Mouse (Mus musculus) CH12F3 (cell line): ENCODE results near the gene Teddm1b.
"Not testable (repeated sequence)": the region's sequence is repeated elsewhere in the genome, so short reads cannot be mapped to it uniquely, and the experiment has no call there.

Source experiments
- in situ Hi-C: fragments of 300-500 bp; cut with MboI; formaldehyde crosslinking; loops from 2 replicates; pipeline ENCODE4 v1.14.3; 2020; ENCODE audit warnings: low sequenced_read_pairs

The Teddm1b gene

GRCm38 (mm10) chr1:153874045-153874444 is at the start of gene Teddm1b:
Teddm1b (plus strand) TSS chr1:153874345.
- in situ Hi-C loops, result no loop called here

GRCm38 (mm10) chr1:153830746-153831145 is 43.4 kb upstream of the Teddm1b start:
- in situ Hi-C loops, result no loop called here

- in situ Hi-C loops, result no loop called here
These were observed 38.1 kb upstream of the Teddm1b start for GRCm38 (mm10) chr1:153836036-153836435.

- in situ Hi-C loops, result no loop called here
These were observed 31.9 kb upstream of the Teddm1b start for GRCm38 (mm10) chr1:153842121-153842740.

GRCm38 (mm10) chr1:153844042-153844441 is 30.1 kb upstream of the Teddm1b start, which contains the start of gene Rgsl1:
Rgsl1 (minus strand) TSS chr1:153844142.
- in situ Hi-C loops, result no loop called here

- in situ Hi-C loops, result no loop called here
These were observed 27.7 kb upstream of the Teddm1b start for GRCm38 (mm10) chr1:153846420-153846819.

GRCm38 (mm10) chr1:153846867-153847266 is 27.3 kb upstream of the Teddm1b start:
- in situ Hi-C loops, result no loop called here

GRCm38 (mm10) chr1:153852696-153853095 is 21.4 kb upstream of the Teddm1b start:
- in situ Hi-C loops, result not testable (repeated sequence)

- in situ Hi-C loops, result no loop called here
These were observed 18.2 kb upstream of the Teddm1b start for GRCm38 (mm10) chr1:153855946-153856345.

GRCm38 (mm10) chr1:153880391-153880790 is 6.2 kb downstream of the Teddm1b start:
- in situ Hi-C loops, result loop anchor here (25.0 kb wide), 1 partner anchor 307 kb away; no protein-coding TSS in a partner anchor

GRCm38 (mm10) chr1:153886024-153886633 is 12.0 kb downstream of the Teddm1b start:
- in situ Hi-C loops, result loop anchor here (25.0 kb wide), 1 partner anchor 301 kb away; no protein-coding TSS in a partner anchor

GRCm38 (mm10) chr1:153890121-153890520 is 16.0 kb downstream of the Teddm1b start:
- in situ Hi-C loops, result loop anchor here (5.0 to 25.0 kb wide), 2 partner anchors 227 to 297 kb away; no protein-coding TSS in a partner anchor

GRCm38 (mm10) chr1:153891442-153891841 is 17.3 kb downstream of the Teddm1b start, which contains the start of gene Teddm1a:
Teddm1a (plus strand) TSS chr1:153891742.
- in situ Hi-C loops, result loop anchor here (5.0 to 25.0 kb wide), 2 partner anchors 226 to 296 kb away; no protein-coding TSS in a partner anchor

- in situ Hi-C loops, result loop anchor here (5.0 to 25.0 kb wide), 2 partner anchors 224 to 294 kb away; no protein-coding TSS in a partner anchor
These were observed 19.6 kb downstream of the Teddm1b start for GRCm38 (mm10) chr1:153893746-153894145.

GRCm38 (mm10) chr1:153894201-153894893 is 20.2 kb downstream of the Teddm1b start:
- in situ Hi-C loops, result loop anchor here (5.0 to 25.0 kb wide), 2 partner anchors 223 to 293 kb away; no protein-coding TSS in a partner anchor

- in situ Hi-C loops, result loop anchor here (5.0 to 25.0 kb wide), 2 partner anchors 222 to 292 kb away; no protein-coding TSS in a partner anchor
These were observed 20.8 kb downstream of the Teddm1b start for GRCm38 (mm10) chr1:153894979-153895378.

- in situ Hi-C loops, result loop anchor here (25.0 kb wide), 1 partner anchor 290 kb away; no protein-coding TSS in a partner anchor
These were observed 23.1 kb downstream of the Teddm1b start for GRCm38 (mm10) chr1:153897196-153897595.

- in situ Hi-C loops, result loop anchor here (25.0 kb wide), 1 partner anchor 288 kb away; no protein-coding TSS in a partner anchor
These were observed 25.0 kb downstream of the Teddm1b start for GRCm38 (mm10) chr1:153898989-153899730.

- in situ Hi-C loops, result loop anchor here (25.0 kb wide), 1 partner anchor 287 kb away; no protein-coding TSS in a partner anchor
These were observed 25.7 kb downstream of the Teddm1b start, which contains the start of the genes Glul and Teddm2 for GRCm38 (mm10) chr1:153899731-153900380. Glul (plus strand) TSS chr1:153899944. Teddm2 (minus strand) TSS chr1:153900228.

- in situ Hi-C loops, result no loop called here
These were observed 26.2 kb downstream of the Teddm1b start for GRCm38 (mm10) chr1:153900381-153900780.
